Mouse (Mus musculus) embryo, embryonic 11.5 days (tissue): ENCODE measurements around the gene Cer1.
A peak's percentile ranks its signal among the peaks of the same experiment; 100 is the strongest.

Experiments used
- DNase-seq: peaks from one replicate; pipeline ENCODE4 v3.0.0-alpha.2; 2012; ENCODE audit warnings: low read depth, low spot score

The Cer1 gene

DNA sequence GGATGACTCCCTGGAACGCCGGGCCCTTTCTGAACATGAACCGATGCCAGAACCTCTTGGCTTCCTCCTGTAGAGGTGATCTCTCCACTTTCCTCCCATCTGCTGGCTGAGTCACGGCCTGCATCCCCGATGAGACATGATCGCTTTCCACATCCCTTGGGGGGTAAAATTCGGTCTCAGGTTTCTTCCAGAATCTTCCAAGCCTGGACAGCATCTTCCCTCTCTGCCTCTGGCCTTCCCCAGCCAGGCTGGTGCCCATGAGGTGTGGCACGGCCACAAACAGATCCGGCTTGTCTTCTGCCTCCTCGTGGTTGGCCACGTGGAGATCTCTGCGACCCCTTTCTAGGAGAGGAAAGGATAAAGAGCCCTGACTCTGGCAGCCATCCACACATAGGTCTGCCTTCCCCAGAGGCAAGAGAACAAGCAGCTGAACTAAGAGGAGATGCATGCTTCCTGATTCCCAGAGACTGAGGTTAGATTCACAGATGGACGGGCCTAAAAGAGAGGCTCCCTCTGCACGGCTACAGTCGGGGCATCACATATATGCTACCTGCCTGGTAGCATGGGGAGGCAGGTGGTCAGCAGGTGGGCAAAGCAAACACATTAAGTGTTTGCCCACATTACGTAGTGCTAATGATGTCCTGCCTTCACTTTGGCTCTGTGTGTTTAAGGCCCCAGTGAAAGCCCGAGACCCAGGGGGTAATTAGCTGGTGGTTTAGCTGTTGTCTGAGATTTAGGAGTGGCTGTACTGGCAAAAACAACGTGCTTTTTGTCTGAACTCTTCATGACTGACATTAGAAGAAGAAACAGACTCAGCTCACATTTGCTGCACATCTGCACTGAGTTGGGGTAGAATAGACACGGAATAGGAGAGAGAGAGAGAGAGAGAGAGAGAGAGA lies at the start of gene Cer1:
TSS of gene Cer1 (minus strand) at position 513 of the 899 bp plus-strand sequence.
- DNase-seq: no peak

- peak; percentile 32 for DNase-seq
Measured at GRCm38 (mm10) chr4:82934308-82934707, 49.4 kb upstream of the Cer1 start.

- DNase-seq: peak; percentile 64
Measured at GRCm38 (mm10) chr4:82933698-82934210, 48.8 kb upstream of the Cer1 start.

DNA sequence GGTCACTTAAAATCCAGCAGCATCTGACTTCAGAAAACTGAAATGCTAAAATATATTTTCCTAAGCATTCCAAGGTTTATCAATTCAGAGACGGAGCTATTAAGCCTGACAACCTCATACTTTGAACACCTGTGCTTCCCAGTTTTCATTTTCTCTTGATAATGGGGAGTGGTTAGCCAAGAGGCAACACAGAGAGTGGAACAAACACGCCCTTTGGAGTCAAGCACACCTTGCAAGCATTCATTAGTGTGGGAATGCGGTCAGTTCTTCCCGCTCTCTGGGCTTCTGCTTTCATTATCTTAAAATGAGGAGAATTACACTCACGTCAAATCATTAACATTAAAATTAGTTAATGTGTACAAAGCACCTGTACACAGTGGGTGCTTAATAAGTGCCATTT lies 45.1 kb upstream of the Cer1 start:
- no peak for DNase-seq

DNA sequence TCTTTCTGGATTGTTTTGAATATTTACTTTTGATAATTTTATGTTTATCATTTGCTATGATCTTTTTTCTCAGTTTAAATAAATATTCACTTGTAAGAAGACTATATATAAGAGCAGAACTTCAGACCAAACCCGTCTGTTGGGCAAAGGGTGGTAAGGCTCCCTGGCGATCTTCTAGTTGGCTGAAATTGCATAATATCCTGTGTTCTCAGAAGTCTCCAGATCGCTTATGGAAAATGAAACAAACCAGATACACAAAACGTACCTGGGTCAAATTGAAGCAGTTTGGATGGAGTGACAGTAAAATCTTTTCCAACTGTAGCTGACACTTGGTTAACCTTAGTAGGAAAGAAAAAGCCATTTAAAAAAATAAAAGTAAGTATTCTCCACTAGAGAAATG lies 37.0 kb upstream of the Cer1 start:
- DNase-seq: no peak

GRCm38 (mm10) chr4:82918625-82919024 lies 33.7 kb upstream of the Cer1 start:
- no peak for DNase-seq

- DNase-seq: no peak
Measured at GRCm38 (mm10) chr4:82916678-82917050, 31.7 kb upstream of the Cer1 start.

GRCm38 (mm10) chr4:82916003-82916677 lies 31.2 kb upstream of the Cer1 start:
- DNase-seq: no peak

DNA sequence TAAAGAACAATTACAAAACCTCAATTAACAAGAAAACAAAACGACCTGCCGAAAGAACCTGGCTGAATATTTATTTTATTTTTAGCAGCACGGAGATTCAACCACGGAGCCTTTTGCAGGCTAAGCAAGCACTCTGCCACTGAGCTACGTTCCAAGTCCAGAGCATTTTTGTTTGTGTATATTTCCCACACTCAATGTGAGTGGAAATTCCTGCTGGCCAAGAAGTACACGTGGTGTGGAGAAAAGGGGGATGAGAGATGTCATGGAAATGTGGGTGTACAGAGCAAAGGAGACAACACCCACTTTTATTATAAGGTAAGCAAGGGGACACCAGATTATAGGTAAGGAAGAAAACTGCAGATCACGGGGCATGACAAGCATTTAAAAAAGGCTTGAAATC lies 30.6 kb upstream of the Cer1 start:
- DNase-seq: no peak

DNA sequence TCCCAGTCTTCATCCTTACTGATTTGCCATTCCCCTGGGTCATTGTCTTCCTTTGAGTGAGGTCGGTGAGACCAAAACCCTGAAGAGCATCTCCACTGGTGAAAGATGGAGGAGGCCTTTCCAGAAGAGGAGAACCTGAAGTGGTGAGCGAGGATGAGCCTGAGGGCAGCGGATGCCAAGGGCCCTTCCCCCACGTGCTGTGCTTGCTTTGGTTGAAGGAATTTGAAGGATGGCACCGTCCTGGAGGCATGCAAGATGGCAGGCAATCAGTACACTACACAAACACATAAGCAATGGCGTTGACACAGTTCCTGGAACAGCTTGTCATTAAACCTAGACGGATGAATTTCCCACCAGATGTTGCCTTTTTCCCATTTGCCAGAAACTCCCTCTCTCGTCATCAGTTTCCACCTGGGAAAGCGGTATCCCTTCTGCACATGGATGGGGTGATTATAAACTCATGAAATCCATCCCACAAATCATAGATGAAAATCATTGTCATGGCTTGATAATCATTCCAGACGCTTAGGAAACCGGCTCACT lies 29.7 kb upstream of the Cer1 start:
- no peak for DNase-seq

- DNase-seq: no peak
Measured at GRCm38 (mm10) chr4:82895227-82895626, 10.3 kb upstream of the Cer1 start.

GRCm38 (mm10) chr4:82892247-82892646 lies 7.3 kb upstream of the Cer1 start:
- no peak for DNase-seq

DNA sequence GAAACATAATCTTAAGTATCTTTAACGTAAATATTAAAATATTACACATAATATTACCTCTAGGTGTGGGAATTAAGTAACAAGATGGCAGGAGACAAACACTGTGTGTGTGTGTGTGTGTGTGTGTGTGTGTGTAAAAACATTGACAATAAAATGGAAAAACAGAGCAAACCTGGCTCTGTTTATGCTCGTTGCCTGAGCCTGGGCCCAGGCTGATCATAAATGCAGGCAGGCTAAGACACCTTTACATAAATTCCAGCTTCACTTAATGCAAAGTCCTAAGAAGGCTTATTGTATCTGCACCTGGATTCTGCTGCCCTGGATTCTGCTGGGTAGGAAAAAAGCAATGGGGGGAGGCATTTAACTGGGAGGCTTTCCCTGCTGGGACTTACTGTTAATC lies 6.6 kb upstream of the Cer1 start:
- no peak for DNase-seq

DNA sequence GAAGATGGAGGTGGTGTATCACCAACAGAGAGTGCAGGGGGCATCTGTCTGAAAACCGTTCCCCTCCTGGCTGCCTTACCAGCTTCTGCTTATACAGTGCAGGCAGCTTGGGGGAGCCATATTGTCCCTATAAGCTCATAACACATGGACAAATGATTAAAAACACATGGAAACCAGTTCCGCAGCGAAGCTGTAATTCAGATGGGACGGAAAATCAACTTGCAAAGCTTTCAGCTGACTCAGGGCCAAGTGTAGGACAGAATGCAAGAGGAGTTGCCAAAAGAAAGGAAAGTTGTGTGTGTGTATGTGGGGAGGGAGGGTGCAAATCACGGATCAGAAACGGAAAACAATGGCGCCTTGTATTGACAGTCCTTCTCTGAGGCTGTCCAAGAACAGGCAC lies 6.1 kb upstream of the Cer1 start:
- DNase-seq: peak; percentile 50

DNA sequence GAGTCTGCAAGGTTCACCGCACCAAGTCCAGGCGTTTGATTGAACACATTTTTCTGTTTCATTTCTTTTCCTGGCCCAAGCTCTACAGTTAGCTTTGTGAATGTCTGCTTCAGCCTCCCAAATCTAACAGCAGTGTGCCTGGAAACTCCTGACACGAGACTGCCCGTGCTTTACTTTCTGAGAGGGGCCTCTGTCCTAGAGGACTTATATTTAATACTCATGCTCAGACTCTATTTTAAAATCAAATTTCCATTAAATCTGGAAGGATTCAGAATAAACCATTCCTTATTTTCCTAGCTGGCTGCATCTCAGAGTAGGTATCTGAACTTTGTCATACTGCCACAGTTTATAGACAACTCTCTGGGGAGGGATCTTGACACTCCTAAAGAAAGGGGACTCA lies 5.6 kb upstream of the Cer1 start:
- DNase-seq: no peak

- DNase-seq: no peak
Measured at GRCm38 (mm10) chr4:82886148-82886547, 1.2 kb upstream of the Cer1 start.

- no peak for DNase-seq
Measured at GRCm38 (mm10) chr4:82885535-82885913, 576 bp upstream of the Cer1 start.

DNA sequence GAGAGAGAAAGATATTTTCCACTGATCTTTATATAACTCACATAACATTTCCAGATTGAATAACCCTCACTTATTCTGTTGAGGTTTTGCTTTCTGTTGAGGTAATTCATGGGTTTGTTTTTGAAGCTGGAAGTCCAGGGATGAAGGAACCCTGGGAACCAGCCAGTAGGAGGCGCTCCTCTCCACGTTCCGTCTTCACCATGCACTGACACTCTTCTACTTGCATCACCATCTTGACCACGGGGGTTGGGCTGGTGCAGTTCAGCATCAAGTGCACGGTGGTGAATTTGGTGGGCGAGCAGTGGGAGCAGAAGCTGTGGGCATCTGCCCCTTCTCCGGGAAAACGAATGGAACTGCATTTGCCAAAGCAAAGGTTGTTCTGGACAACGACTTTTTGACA lies 2.4 kb downstream of the Cer1 start:
- DNase-seq: no peak

- no peak for DNase-seq
Measured at GRCm38 (mm10) chr4:82881366-82881765, 3.6 kb downstream of the Cer1 start.

DNA sequence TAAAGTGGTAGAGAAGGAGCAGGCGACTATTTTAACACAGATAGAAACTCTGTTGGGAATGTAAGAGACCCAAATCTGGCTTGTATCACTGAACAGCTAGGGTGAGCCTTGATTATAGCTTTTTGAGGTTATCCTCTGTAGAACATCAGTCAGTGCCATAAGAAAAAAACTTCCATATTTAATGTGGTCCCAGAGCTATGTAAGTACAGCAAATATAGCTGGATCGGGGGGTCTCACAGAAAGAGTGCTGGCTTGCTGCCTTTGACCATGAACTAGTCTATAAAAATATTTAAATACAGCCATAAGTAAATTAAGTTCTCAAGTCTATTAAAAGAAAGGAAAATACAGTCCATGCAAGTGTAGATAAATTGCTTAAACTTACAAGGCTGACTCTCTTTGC lies 4.7 kb downstream of the Cer1 start:
- DNase-seq: no peak

GRCm38 (mm10) chr4:82879152-82879551 lies 5.8 kb downstream of the Cer1 start:
- DNase-seq: no peak

- DNase-seq: no peak
Measured at GRCm38 (mm10) chr4:82876656-82877055, 8.3 kb downstream of the Cer1 start.

DNA sequence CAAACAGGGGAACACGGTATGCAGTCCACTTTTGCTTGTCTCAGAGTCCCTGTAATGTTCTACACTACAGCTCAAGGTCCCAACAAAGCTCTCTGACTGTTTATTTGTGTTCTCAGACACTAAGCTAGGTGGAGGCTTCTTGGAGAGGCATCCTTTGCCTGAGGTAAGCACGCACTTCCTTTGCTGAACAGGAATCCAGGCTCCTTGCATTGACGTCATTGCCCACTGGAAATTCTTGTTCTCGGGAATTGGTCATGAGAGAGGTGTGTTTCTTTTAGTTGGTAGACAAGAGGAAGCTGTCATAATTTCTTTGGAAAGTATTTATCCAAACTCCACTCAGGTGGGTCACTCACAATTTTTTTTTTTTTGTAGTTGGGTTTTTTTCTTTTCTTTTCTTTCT lies 9.4 kb downstream of the Cer1 start:
- DNase-seq: no peak
